Mouse (Mus musculus) bone marrow, adult 2 months (tissue): ENCODE measurements around the gene Bag6.

ENCODE experiments used
- CTCF ChIP-seq: fragments of 200-500 bp; IDR thresholded peaks from 2 replicates; pipeline ENCODE4 v1.5.1; 2011; ENCODE audit warnings: low read length, control low read depth; ENCODE audit not compliant: control insufficient read depth, insufficient read depth
- POLR2A ChIP-seq: fragments of 200-500 bp; IDR thresholded peaks from 2 replicates; pipeline ENCODE4 v1.6.1; 2011; ENCODE audit warnings: low read depth, mild to moderate bottlenecking, control low read depth, low read length, borderline replicate concordance; ENCODE audit not compliant: control insufficient read depth

GRCm38 (mm10) chr17:35155451-35155850, 20.5 kb downstream of the Bag6 start:
- TF ChIP-seq CTCF (no peak), POLR2A (no peak)
